8 mouse cellular contexts compared by ENCODE assay signal in genomic region chr10:83080275-83080741, GRCm38 (mm10).
DNase-seq lines count a peak whose midpoint lies in the region; ATAC-seq and TF ChIP-seq lines count a peak whose summit lies in the region.

No protein-coding gene starts in this region.

- H3K9ac ChIP-seq in kidney, postnatal 0 days (ENCODE audit: low read depth, low read length): no peak overlapping the region
- H3K9ac ChIP-seq in heart, embryonic 12.5 days: 0 out of 2 replicates have a peak overlapping the region, but pooled peaks have one; percentile 6
- peak overlapping the region; percentile 41 for H3K9ac ChIP-seq in liver, embryonic 13.5 days
- H3K9ac ChIP-seq in neural tube, embryonic 14.5 days (replicated peaks; ENCODE audit: low read depth, low read length): no peak overlapping the region

- H3K4me1 ChIP-seq in kidney, postnatal 0 days (replicated peaks; ENCODE audit: insufficient read depth, low read length): peaks cover 31% of the 10 kb centered on the region
- peaks cover 73% of the 10 kb centered on the region for H3K4me1 ChIP-seq in heart, embryonic 12.5 days (replicated peaks)
- H3K4me1 ChIP-seq in liver, embryonic 13.5 days (replicated peaks): peaks cover 72% of the 10 kb centered on the region
- H3K4me1 ChIP-seq in neural tube, embryonic 14.5 days (ENCODE audit: control insufficient read depth, insufficient read depth, low read length): peaks cover 18% of the 10 kb centered on the region; the same call in 1 of the 2 replicates

- no peaks in the 10 kb centered on the region for H3K27me3 ChIP-seq in kidney, postnatal 0 days (ENCODE audit: insufficient read depth, low read length)
- no peaks in the 10 kb centered on the region for H3K27me3 ChIP-seq in heart, embryonic 12.5 days (replicated peaks)
- H3K27me3 ChIP-seq in liver, embryonic 13.5 days: no peaks in the 10 kb centered on the region
- H3K27me3 ChIP-seq in neural tube, embryonic 14.5 days (ENCODE audit: control insufficient read depth, insufficient read depth, low read length): no peaks in the 10 kb centered on the region

- DNase-seq in kidney, postnatal 0 days (ENCODE audit: low spot score): peak; percentile 61
- no peak for DNase-seq in kidney, adult 18-20 months
- peak; percentile 64 for DNase-seq in liver, embryonic 13.5 days
- DNase-seq in left cerebral cortex, postnatal 25 days (ENCODE audit: low spot score in 2 of 2): no peak
- DNase-seq in gastrocnemius, postnatal 4 days (ENCODE audit: low spot score in 2 of 2): no peak
- DNase-seq in left cerebral cortex, postnatal 10 days (ENCODE audit: extremely low spot score in 1 of 2, low spot score in 2 of 2): no peak

- no peak overlapping the region for H3K4me2 ChIP-seq in kidney, postnatal 0 days (ENCODE audit: low read length)
- peak overlapping the region; percentile 21; the same call in 1 of the 2 replicates for H3K4me2 ChIP-seq in heart, embryonic 12.5 days
- peak overlapping the region; percentile 50 for H3K4me2 ChIP-seq in liver, embryonic 13.5 days
- no peak overlapping the region for H3K4me2 ChIP-seq in neural tube, embryonic 14.5 days (ENCODE audit: low read depth, low read length)

- H3K4me3 ChIP-seq in kidney, postnatal 0 days (replicated peaks; ENCODE audit: low read depth, low read length): no peak overlapping the region
- H3K4me3 ChIP-seq in heart, embryonic 12.5 days: no peak overlapping the region
- no peak overlapping the region for H3K4me3 ChIP-seq in liver, embryonic 13.5 days (replicated peaks)
- H3K4me3 ChIP-seq in neural tube, embryonic 14.5 days (ENCODE audit: low read depth, low read length): no peak overlapping the region

- no peak overlapping the region for H3K27ac ChIP-seq in kidney, postnatal 0 days
- H3K27ac ChIP-seq in heart, embryonic 12.5 days (ENCODE audit: poor library complexity, severe bottlenecking): peak overlapping the region; percentile 86
- peak overlapping the region; percentile 53 for H3K27ac ChIP-seq in liver, embryonic 13.5 days
- H3K27ac ChIP-seq in neural tube, embryonic 14.5 days (ENCODE audit: low read depth, low read length): no peak overlapping the region

- H3K36me3 ChIP-seq in kidney, postnatal 0 days (ENCODE audit: insufficient read depth, low read length): no peaks in the 10 kb centered on the region
- no peaks in the 10 kb centered on the region for H3K36me3 ChIP-seq in heart, embryonic 12.5 days
- no peaks in the 10 kb centered on the region for H3K36me3 ChIP-seq in liver, embryonic 13.5 days
- H3K36me3 ChIP-seq in neural tube, embryonic 14.5 days (ENCODE audit: control insufficient read depth, insufficient read depth, low read length): no peaks in the 10 kb centered on the region

- no peak for TF ChIP-seq CTCF in kidney, postnatal 0 days (IDR thresholded peaks at IDR 0.05; ENCODE audit: low read depth)

- 26% methylated on average over 12 of the region's 12 CpGs for WGBS in kidney, postnatal 0 days
- 26% methylated on average over 12 of the region's 12 CpGs for WGBS in heart, embryonic 12.5 days
- WGBS in liver, embryonic 13.5 days (ENCODE audit: insufficient replicate concordance): 14% methylated on average over 12 of the region's 12 CpGs
- 56% methylated on average over 12 of the region's 12 CpGs for WGBS in neural tube, embryonic 14.5 days

- no peaks in the 10 kb centered on the region for H3K9me3 ChIP-seq in kidney, postnatal 0 days (replicated peaks; ENCODE audit: low read length)
- H3K9me3 ChIP-seq in heart, embryonic 12.5 days (replicated peaks): no peaks in the 10 kb centered on the region
- H3K9me3 ChIP-seq in liver, embryonic 13.5 days (replicated peaks): no peaks in the 10 kb centered on the region
- H3K9me3 ChIP-seq in neural tube, embryonic 14.5 days (ENCODE audit: control insufficient read depth, low read length): no peaks in the 10 kb centered on the region

- peak; percentile 55 for ATAC-seq in kidney, postnatal 0 days (replicated peaks; ENCODE audit: low FRiP score, low read depth)
- ATAC-seq in heart, embryonic 12.5 days (ENCODE audit: insufficient number of reproducible peaks, low FRiP score): peak; percentile 46
- peak; percentile 90 for ATAC-seq in liver, embryonic 13.5 days (ENCODE audit: low read depth)
- peak; percentile 16; the same call in 1 of the 2 replicates for ATAC-seq in neural tube, embryonic 14.5 days (ENCODE audit: low read depth)

- intact Hi-C loops in left cerebral cortex, postnatal 25 days (cut with DNase I): no loop called here
- intact Hi-C loops in left cerebral cortex, postnatal 10 days (cut with DNase I): no loop called here

Comparison
In these comparisons a context has a peak if more than half of its experiments do, and no peak if none do; other contexts are left out.
1. DNase-seq: peak in kidney, postnatal 0 days (single experiment) and liver, embryonic 13.5 days (single experiment); none in kidney, adult 18-20 months (single experiment), left cerebral cortex, postnatal 25 days (0 of 2), gastrocnemius, postnatal 4 days (0 of 2) and left cerebral cortex, postnatal 10 days (0 of 2).
2. ATAC-seq: peak in every context shown above with its lines; median percentile 90 in liver, embryonic 13.5 days; 55 in kidney, postnatal 0 days; 46 in heart, embryonic 12.5 days; 16 in neural tube, embryonic 14.5 days.
3. H3K27ac ChIP-seq: peak in heart, embryonic 12.5 days (single experiment) and liver, embryonic 13.5 days (single experiment); none in kidney, postnatal 0 days (single experiment) and neural tube, embryonic 14.5 days (single experiment).
4. H3K4me2 ChIP-seq: peak in heart, embryonic 12.5 days (single experiment) and liver, embryonic 13.5 days (single experiment); none in kidney, postnatal 0 days (single experiment) and neural tube, embryonic 14.5 days (single experiment).
5. H3K9ac ChIP-seq: peak in heart, embryonic 12.5 days (single experiment) and liver, embryonic 13.5 days (single experiment); none in kidney, postnatal 0 days (single experiment) and neural tube, embryonic 14.5 days (single experiment).